Mouse (Mus musculus) 3T3-L1 (cell line): ENCODE measurements around the gene Slc36a2.
"Not testable (repeated sequence)": the region's sequence is repeated elsewhere in the genome, so short reads cannot be mapped to it uniquely, and the experiment has no call there.

ENCODE experiments used
- DNase-seq: peaks from one replicate; pipeline ENCODE4 v3.0.0-alpha.2; 2015; ENCODE audit warnings: low read depth, low spot score

Gene Slc36a2

GRCm38 (mm10) chr11:55133204-55133603 is 51.7 kb downstream of the Slc36a2 start:
- no peak for DNase-seq

GRCm38 (mm10) chr11:55131946-55132345 is 52.9 kb downstream of the Slc36a2 start:
- no peak for DNase-seq

- DNase-seq = no peak
Measured at GRCm38 (mm10) chr11:55131077-55131742, 53.7 kb downstream of the Slc36a2 start.

- DNase-seq = no peak
Measured at GRCm38 (mm10) chr11:55128411-55128810, 56.5 kb downstream of the Slc36a2 start.

GRCm38 (mm10) chr11:55127937-55128336 is 56.9 kb downstream of the Slc36a2 start:
- no peak for DNase-seq

GRCm38 (mm10) chr11:55126663-55127062 is 58.2 kb downstream of the Slc36a2 start:
- no peak for DNase-seq

GRCm38 (mm10) chr11:55121430-55121829 is 63.4 kb downstream of the Slc36a2 start:
- no peak for DNase-seq

GRCm38 (mm10) chr11:55120821-55121271 is 64.0 kb downstream of the Slc36a2 start:
- no peak for DNase-seq

- no peak for DNase-seq
Measured at GRCm38 (mm10) chr11:55120279-55120678, 64.6 kb downstream of the Slc36a2 start.

- no peak for DNase-seq
Measured at GRCm38 (mm10) chr11:55117031-55117430, 67.8 kb downstream of the Slc36a2 start.

GRCm38 (mm10) chr11:55116004-55116403 is 68.9 kb downstream of the Slc36a2 start:
- no peak for DNase-seq

GRCm38 (mm10) chr11:55114291-55114690 is 70.6 kb downstream of the Slc36a2 start:
- DNase-seq = no peak

- DNase-seq = not testable (repeated sequence)
Measured at GRCm38 (mm10) chr11:55113861-55114250, 71.0 kb downstream of the Slc36a2 start.

- DNase-seq = no peak
Measured at GRCm38 (mm10) chr11:55113209-55113860, 71.5 kb downstream of the Slc36a2 start.

- DNase-seq = no peak
Measured at GRCm38 (mm10) chr11:55110566-55111169, 74.2 kb downstream of the Slc36a2 start.

GRCm38 (mm10) chr11:55109521-55110300 is 75.2 kb downstream of the Slc36a2 start:
- no peak for DNase-seq
